Mouse (Mus musculus) cerebellum, adult 2 months (tissue): ENCODE results near the gene Tuba3a.

Source experiments
- CTCF ChIP-seq: fragments of 200-500 bp; IDR thresholded peaks from 2 replicates; pipeline ENCODE4 v1.5.1; 2011; ENCODE audit warnings: low read depth, mild to moderate bottlenecking, control low read depth, low read length, moderate library complexity, borderline replicate concordance; ENCODE audit not compliant: insufficient read depth
- POLR2A ChIP-seq: fragments of 200-500 bp; IDR thresholded peaks from 2 replicates; pipeline ENCODE4 v1.6.1; 2011; ENCODE audit warnings: low read length, control low read depth, borderline replicate concordance; ENCODE audit not compliant: insufficient read depth

- TF ChIP-seq POLR2A = no peak
- TF ChIP-seq CTCF = no peak
Measured at GRCm38 (mm10) chr6:125284751-125285150, 1.1 kb downstream of the Tuba3a start.
